Mouse (Mus musculus) kidney, adult 11 months (tissue): ENCODE measurements around the gene Cfap54.

Experiments used
- DNase-seq: peaks from one replicate; pipeline ENCODE4 v3.0.0; 2022

Cfap54 gene

DNA sequence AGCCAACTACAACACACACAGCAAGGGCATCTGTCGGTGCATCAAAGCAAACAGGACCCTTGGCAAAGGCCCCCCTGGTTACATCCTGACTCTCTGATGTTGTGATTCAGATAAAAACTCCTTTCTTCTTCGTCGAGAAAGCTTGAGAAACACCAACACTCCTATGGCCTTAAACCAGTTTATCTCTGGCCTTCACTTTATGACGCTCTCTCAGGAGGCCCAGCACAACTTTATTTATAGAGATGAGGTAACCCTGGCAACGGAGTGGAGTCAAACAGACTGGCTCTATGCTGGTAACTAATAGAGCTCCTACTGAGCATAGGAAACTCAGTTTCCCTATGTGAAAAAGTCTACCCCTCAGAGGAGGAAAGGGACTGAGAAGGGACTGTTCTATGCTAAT is 146.9 kb downstream of the Cfap54 start:
- no peak for DNase-seq

- DNase-seq = no peak
These were observed 147.8 kb downstream of the Cfap54 start for GRCm38 (mm10) chr10:92933616-92934015.

DNA sequence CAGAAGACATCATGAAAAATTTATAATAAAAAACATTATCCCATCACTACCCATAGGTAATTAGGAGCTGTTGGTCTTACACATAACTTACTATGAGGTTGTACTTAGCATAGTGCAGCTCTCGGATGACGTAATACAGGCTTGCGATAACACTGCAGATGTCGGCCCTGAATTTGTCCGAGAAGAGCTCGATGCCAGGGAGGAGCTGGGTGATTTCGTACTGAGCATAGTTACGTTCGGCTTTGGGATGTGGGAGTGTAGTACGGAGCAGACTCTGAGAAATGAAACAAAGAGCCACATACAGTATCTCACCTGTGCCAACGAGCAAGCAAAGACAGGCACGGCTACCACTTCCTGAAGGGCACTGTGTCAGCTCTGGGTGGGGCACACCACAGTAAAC is 149.0 kb downstream of the Cfap54 start:
- DNase-seq = no peak

DNA sequence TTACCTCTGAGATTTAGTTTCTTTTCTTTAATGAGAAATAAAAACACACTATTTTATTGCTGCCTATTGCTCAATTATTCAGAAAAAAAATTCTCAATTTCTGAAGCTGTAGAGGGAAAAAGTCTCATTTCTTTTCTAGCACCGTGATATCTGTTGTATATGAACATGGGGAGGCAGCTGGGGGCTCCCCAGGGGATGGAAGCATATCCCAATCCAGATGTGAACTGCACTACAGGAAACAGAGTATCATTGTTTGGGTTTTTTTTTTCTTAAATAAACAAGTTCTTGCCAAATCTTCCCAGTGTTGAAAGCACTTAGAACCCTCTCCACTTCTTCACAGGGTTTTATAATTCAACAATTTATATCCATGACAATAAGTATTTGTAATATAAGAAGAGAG is 151.4 kb downstream of the Cfap54 start:
- DNase-seq = no peak

GRCm38 (mm10) chr10:92928256-92928655 is 153.2 kb downstream of the Cfap54 start:
- no peak for DNase-seq

DNA sequence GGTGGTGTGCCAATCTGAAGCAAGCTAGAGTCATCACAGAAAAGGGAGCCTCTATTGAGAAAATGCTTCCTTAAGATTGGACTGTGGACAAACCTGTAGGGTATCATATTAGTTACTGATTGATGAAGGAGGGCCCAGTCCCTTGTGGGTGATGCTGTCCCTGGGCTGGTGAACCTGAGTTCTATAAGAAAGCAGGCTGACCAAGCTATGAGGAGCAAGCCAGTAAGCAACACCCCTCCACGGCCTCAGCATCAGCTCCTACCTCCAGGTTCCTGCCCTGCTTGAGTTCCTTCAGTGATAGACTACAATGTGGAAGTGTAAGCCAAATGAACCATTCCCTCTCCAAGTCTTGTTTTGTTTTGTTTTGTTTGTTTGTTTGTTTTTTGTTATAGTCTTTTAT is 162.9 kb downstream of the Cfap54 start:
- DNase-seq = no peak

- DNase-seq = no peak
These were observed 174.2 kb downstream of the Cfap54 start for GRCm38 (mm10) chr10:92907246-92907645.

DNA sequence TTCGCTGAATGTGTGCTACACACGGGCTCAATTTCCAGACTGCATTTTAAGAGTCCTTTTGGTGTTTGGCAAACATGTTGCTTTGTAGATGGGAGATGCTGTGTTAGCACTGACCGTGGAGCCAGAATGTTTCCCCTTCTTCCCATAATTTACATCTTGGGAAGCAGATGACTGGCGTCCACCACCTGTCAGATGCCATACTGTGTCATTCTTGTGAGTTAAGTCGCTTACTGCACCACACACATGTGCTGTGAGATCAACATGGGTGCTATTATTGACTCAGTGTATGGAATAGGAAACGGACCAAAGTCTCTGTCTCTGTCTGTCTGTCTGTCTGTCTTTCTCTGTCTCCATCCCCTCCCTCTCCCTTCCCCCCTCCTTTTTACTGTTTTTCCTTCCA is 193.0 kb downstream of the Cfap54 start:
- DNase-seq = no peak

- DNase-seq = no peak
These were observed 203.4 kb downstream of the Cfap54 start for GRCm38 (mm10) chr10:92878000-92878399.

GRCm38 (mm10) chr10:92840980-92841379 is 240.4 kb downstream of the Cfap54 start:
- no peak for DNase-seq

DNA sequence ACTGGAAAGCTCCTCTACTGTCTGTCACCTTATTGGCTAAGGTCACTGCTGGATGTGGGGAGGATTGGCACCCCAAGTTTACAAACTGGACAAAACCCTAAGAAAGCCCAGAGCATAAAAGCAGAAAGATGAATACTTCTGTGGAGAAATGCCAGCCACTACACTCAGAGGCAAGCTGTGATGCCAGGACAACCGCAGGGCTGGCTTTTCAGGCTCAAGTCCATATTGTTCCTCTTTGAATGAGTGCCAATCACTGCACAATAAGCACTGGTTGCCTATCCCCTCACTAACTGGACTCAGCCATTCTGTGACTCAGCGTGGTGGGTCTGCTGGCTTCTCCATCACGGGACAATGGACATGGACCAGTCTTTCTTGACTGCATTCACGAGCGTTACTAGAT is 243.8 kb downstream of the Cfap54 start:
- no peak for DNase-seq

GRCm38 (mm10) chr10:92837045-92837444 is 244.4 kb downstream of the Cfap54 start:
- no peak for DNase-seq

- no peak for DNase-seq
These were observed 259.9 kb downstream of the Cfap54 start for GRCm38 (mm10) chr10:92821499-92821898.

DNA sequence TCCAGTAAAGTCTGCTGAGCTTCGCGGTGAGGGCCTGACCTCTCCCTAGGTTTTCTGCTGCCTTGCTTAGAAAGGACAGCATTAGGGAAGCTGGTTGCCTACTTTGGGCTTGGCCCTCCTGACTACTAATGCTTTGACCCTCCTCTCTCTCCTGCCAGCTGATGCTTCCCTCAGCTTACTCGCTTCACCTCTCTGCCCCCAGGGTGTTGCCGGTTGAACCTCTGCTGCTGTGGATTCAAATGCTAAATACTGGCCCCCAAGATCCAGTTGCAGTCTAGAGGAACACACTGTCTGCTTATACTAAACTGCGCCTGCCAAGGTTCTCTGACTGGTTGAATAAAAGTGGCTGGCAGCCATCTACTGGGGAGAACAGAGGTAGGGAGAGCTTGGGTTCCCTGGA is 263.2 kb downstream of the Cfap54 start:
- no peak for DNase-seq

DNA sequence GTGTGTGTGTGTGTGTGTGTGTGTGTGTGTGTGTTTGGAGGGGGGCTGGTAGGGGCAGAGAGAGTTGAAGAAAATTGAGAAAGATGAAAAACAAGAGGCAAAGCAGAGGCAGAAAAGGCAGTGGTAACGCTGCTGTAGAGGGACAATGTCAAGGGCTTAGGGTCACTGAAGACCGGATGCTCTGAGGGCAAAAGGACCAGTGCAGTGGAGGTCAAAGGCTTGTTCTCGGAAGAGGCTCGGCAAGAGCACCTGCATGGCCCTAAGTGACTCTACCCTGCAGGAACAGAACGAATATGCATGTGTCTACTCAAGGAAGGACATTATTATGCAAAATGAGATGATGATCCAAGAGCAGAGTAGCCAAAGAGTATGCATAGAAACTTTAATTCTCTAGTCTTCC is 264.5 kb downstream of the Cfap54 start:
- no peak for DNase-seq

GRCm38 (mm10) chr10:92810894-92811293 is 270.5 kb downstream of the Cfap54 start:
- no peak for DNase-seq

DNA sequence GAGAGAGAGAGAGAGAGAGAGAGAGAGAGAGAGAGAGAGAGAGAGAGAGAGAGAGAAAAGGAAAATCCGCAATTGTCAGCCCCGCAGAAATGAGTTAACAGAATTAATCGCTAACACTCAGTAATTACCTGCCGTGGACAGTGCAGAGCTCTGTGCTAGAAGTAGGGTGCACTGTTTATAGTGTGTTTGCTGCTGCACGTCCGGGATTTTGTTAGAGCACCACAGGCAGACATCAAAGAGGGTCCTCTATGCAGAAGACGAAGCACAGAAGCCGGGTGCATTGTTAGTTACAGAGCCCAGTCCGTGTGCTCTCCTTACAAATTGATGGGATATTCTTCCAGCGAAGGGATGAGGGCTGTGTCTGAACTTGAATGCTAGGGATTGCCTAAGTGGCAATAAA is 289.5 kb downstream of the Cfap54 start:
- no peak for DNase-seq

- no peak for DNase-seq
These were observed 289.9 kb downstream of the Cfap54 start for GRCm38 (mm10) chr10:92791531-92791900.

DNA sequence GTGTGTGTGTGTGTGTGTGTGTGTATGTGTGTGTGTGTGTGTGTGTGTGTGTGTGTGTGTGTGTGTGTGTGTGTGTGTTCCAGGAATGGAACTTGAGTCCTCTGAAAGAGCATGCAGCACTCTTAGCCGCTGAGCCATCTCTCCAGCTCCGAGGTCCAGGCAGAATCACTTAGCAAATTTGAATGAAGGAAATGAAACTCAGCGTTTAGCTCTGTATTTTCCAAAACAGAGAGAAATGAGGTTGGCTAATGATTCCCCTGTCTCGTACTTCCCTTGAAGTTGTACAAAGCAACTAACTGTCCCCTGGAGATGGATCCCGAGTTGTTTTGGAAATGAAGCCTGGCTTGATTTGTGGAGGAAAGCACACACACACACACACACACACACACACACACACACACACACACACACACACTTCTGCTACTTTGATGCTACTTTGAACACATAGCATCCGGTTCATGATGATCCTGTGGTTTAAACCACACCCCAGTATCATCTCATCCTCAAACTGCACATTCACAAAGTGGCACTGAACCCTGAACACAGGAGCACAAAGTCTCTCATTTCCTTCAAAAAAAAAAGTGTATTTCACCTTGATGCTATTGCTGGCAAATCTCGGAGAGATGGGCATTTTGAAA is 290.4 kb downstream of the Cfap54 start:
- no peak for DNase-seq

DNA sequence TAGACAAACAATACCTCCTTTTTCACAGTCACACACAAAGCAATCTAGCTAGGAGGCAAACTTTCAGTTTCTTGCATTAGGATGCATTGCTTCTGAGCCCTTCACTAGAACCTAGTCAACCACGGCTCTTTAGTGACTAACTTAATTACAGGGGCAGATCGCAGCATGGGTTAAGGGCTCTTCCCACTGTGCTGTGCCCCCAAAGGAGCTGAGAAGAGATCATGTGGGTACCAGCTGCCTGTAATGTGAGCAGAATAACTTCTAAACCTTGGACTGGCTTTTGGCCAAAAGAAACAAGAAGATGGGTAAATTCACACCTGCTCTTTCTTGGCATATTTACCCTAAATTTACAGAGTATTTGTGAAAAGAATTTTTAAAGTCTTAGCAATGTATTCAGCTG is 291.2 kb downstream of the Cfap54 start:
- no peak for DNase-seq

DNA sequence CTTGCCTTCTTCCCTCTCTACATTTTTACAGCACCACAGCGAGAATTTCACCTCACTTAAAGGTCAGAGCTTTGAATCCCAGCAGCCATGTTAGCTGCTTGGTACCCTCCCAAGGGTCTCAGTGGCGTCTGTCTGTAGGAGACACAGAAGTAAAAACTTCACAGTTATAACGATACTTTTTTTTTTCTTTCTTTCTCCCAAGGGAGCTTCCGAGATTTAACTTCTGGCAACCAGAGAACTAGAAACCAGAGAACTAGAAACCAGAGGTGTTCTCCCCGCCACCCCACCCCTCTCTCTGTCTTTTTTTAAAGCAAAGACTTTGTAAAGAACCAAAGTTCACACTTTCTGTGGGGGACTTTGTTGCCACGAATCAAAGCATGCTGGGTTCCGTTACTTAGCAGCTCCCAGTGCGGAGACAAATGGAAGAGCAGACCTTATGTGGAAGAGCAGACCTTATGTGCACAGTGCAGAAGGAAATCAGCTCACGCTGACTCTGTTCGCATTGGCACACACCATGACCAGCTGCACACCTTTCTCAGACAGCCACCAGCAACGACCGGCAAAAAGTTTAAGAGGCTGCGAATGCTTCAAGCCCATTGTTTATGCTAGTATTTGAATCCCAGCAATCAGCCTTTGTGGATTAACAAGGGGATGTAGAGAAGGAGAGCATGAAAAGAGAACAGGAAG is 292.9 kb downstream of the Cfap54 start:
- DNase-seq = no peak

DNA sequence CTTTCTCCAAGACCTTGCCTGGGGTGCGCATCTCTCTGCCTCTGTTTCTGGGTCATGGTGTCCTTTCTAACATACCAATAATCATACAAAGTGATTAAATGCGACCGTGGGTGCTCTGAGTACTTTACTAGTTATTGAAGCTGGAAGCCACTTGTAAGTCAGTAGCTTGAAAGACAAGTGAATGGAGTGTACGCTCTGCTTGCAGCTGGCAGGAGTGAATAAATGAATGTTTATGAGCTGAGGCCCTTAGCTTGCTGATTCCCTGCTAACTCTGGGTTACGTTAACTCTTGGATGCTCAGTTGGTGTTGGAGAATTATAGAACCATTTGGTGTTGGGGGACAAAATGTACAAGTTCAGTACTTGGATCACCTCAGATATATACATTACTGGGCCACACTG is 298.7 kb downstream of the Cfap54 start:
- no peak for DNase-seq

DNA sequence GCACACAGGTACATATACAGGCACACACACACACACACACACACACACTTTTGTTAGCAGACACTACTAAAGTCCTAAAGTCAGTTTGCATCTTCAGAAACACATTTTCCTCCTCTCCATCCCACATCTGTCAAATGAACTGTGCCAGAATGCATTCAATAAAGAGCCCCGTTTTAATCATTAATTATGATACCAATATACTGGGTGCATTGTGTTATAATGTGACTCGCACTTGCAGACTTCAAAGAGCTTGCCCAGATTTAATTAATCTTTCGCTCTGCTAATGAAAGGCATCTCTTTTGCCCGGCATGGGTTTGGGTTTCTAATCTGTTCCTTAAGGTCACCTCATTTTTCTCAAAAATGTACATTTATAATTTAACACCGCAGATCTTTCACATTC is 327.1 kb downstream of the Cfap54 start:
- no peak for DNase-seq

DNA sequence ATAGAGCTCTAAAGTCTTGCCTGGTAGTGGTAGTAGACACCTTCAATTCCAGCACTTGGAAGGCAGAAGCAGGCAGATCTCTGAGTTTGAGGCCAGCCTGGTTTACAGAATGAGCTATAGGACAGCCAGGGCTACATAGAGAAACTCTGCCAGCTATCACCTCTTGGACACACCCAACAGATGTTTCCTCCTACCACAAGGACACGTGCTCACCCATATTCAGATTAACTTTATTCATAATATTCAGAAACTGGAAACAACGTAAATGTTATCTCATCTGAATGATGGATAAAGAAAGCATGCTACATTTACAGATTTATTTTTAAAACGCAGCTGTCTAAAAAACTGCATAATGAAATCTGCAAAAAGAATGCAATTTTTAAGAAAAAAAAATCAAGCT is 351.1 kb downstream of the Cfap54 start:
- DNase-seq = no peak

- no peak for DNase-seq
These were observed 352.7 kb downstream of the Cfap54 start for GRCm38 (mm10) chr10:92728723-92729122.
